Mouse (Mus musculus): ENCODE measurements around the gene Pde4b. TPM values are rescaled to one million over a fixed set of nuclear protein-coding genes. Genes with fewer than 3 reads are reported as not detected.

Pde4b gene
- polyA plus RNA-seq, 1 experiment from 2014 or later = 7.0 TPM

DNA sequence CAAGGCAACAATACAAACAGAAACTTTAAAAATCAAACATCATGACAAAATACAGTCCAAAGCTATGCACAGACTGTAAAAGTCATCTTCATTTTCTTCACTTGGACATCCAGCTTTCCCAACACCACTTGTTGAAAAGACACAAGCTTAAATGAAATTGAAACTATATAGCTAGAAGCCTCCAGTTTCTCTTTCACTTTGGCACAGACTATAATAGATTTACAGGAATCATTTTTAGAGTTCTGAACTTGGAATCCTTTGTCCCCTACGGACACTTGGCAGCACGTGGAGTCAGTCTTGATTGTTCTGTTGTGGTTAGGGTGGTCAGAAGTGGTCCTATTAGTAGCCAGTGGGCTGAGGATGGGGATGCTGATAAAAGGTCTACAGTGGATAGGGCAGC lies 191.6 kb downstream of the Pde4b start:
- Histone ChIP-seq H3K9ac (ENCODE audit: low read depth, low read length) (no peak overlapping the region), H3K27ac (ENCODE audit: low read depth, low read length) (no peak overlapping the region), H3K4me1 (replicated peaks; ENCODE audit: control insufficient read depth, insufficient read depth, low read length) (no peaks in the 10 kb centered on the region), H3K9me3 (ENCODE audit: control insufficient read depth, low read length) (no peaks in the 10 kb centered on the region), H3K4me2 (replicated peaks; ENCODE audit: low read depth, low read length) (no peak overlapping the region), H3K36me3 (ENCODE audit: control insufficient read depth, insufficient read depth, low read length) (no peaks in the 10 kb centered on the region), H3K4me3 (ENCODE audit: low read depth, low read length) (no peak overlapping the region), H3K27me3 (ENCODE audit: control insufficient read depth, insufficient read depth, low read length) (no peaks in the 10 kb centered on the region)
- ATAC-seq (ENCODE audit: low FRiP score) = no peak
- no peak for DNase-seq (ENCODE audit: low spot score)
- WGBS = 80% methylated on average over 2 of the region's 2 CpGs

DNA sequence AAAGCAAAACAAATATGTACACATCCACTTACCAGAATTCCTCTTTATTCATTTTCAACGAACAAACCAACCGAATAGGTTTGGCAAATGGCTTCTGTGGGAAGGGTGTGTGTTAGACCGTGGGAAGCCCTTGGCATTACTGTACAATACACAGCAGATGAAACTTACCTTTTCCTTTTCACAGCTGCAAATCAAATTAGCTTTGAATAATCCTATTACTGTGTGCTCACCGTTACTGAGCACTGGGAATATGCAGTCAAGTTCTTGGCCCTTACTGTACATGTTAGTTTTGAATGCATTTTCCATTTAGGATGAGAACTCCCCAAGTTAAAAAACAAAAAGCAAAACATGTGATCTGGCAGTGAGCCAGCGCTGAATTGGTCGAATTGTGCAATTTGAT lies 199.8 kb downstream of the Pde4b start:
- no peak for ATAC-seq (ENCODE audit: low FRiP score)
- Histone ChIP-seq H3K27ac (ENCODE audit: low read depth, low read length) (no peak overlapping the region), H3K4me2 (replicated peaks; ENCODE audit: low read depth, low read length) (no peak overlapping the region), H3K4me1 (replicated peaks; ENCODE audit: control insufficient read depth, insufficient read depth, low read length) (no peaks in the 10 kb centered on the region), H3K27me3 (ENCODE audit: control insufficient read depth, insufficient read depth, low read length) (no peaks in the 10 kb centered on the region), H3K9ac (ENCODE audit: low read depth, low read length) (no peak overlapping the region), H3K36me3 (ENCODE audit: control insufficient read depth, insufficient read depth, low read length) (no peaks in the 10 kb centered on the region), H3K4me3 (ENCODE audit: low read depth, low read length) (no peak overlapping the region), H3K9me3 (ENCODE audit: control insufficient read depth, low read length) (no peaks in the 10 kb centered on the region)
- no peak for DNase-seq (ENCODE audit: low spot score)
- WGBS = 85% methylated on average over 6 of the region's 6 CpGs

DNA sequence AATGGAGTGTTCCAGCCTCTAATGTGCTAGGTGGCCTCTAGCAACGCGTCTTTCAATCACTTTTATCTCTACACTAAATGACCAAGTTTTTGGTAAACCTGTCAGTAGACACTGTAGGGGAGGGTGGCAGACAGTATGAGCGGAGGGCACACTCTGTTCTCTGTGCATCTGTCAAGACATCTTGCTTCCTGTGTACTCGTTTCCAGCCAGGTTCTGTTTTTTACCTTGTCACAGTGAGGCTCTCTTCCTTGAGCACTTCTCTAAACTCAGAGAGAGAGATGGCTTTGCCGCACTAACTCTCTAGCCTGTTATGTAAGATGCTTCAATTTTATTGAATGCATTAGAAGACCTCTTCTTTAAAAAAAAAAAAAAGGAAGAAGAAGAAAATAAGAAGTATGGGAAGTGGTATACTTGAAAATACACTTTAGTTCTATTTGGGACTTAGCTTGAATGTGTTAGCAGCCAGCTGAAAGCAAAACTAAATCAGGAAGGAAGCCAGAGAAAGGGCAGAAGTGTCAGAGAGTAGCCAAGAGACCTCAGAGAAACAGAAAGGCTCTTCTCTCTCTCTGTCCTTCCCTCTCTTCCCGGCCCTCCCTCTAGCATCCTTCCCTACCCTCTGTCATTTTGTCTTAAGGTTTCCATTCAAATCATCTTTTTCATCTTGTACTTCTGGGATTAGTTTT lies 202.8 kb downstream of the Pde4b start:
- WGBS = 79% methylated on average over 6 of the region's 6 CpGs
- H3K36me3 ChIP-seq (ENCODE audit: control insufficient read depth, insufficient read depth, low read length) = no peaks in the 10 kb centered on the region

DNA sequence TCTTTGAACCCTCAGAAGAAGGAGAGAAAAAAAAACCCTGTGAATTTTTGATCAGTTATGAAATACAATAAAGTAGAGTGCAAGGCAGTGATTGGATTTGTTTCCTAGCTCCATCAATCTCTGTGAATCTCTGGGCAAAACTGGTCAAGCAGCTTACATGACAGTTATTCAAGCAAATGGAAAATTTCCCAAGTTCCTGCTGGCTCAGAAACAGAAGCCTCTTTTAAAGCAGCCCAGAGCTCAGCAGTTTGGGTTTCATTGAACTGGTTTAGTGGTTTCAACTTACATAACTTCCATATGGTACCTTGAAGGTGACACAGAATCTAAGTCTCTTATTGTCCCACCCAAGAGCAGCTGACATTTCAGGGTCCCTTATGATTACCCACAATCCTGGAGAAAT lies 210.2 kb downstream of the Pde4b start:
- Histone ChIP-seq H3K27ac (ENCODE audit: low read depth, low read length) (no peak overlapping the region), H3K36me3 (ENCODE audit: control insufficient read depth, insufficient read depth, low read length) (no peaks in the 10 kb centered on the region), H3K27me3 (ENCODE audit: control insufficient read depth, insufficient read depth, low read length) (no peaks in the 10 kb centered on the region), H3K4me2 (replicated peaks; ENCODE audit: low read depth, low read length) (no peak overlapping the region), H3K4me3 (ENCODE audit: low read depth, low read length) (no peak overlapping the region), H3K4me1 (replicated peaks; ENCODE audit: control insufficient read depth, insufficient read depth, low read length) (no peaks in the 10 kb centered on the region), H3K9ac (ENCODE audit: low read depth, low read length) (no peak overlapping the region), H3K9me3 (ENCODE audit: control insufficient read depth, low read length) (no peaks in the 10 kb centered on the region)
- DNase-seq (ENCODE audit: low spot score) (no peak), ATAC-seq (ENCODE audit: low FRiP score) (no peak)

More for the DNA sequence above, 202.8 kb downstream of the Pde4b start:
- DNase-seq (ENCODE audit: low spot score) = no peak
- Histone ChIP-seq H3K27ac (ENCODE audit: low read depth, low read length) (no peak overlapping the region), H3K4me3 (ENCODE audit: low read depth, low read length) (no peak overlapping the region), H3K9ac (ENCODE audit: low read depth, low read length) (no peak overlapping the region), H3K4me2 (replicated peaks; ENCODE audit: low read depth, low read length) (no peak overlapping the region), H3K9me3 (ENCODE audit: control insufficient read depth, low read length) (no peaks in the 10 kb centered on the region), H3K4me1 (replicated peaks; ENCODE audit: control insufficient read depth, insufficient read depth, low read length) (no peaks in the 10 kb centered on the region), H3K27me3 (ENCODE audit: control insufficient read depth, insufficient read depth, low read length) (no peaks in the 10 kb centered on the region)
- ATAC-seq (ENCODE audit: low FRiP score) = no peak

DNA sequence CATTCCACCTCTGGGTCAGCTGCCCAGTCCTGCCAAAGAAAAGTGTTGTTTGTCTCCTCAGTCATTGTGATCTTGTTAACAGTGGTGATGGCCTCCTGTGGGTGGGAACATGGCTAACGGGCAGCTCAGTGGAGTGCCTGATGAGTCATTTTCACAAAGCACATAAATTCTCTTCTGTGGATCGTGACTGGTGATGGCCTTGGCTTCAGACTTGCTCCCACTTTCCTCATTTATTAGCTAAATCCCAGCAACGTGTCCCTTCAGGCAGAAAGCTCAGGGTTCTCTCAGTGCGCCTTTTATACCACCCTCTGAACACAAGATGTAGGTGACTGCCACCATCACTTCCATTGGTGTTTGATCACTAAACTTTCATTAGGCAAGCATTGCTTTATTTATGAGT lies 215.2 kb downstream of the Pde4b start:
- Histone ChIP-seq H3K4me2 (replicated peaks; ENCODE audit: low read depth, low read length) (no peak overlapping the region), H3K27ac (ENCODE audit: low read depth, low read length) (no peak overlapping the region), H3K36me3 (ENCODE audit: control insufficient read depth, insufficient read depth, low read length) (no peaks in the 10 kb centered on the region), H3K4me3 (ENCODE audit: low read depth, low read length) (no peak overlapping the region), H3K4me1 (replicated peaks; ENCODE audit: control insufficient read depth, insufficient read depth, low read length) (no peaks in the 10 kb centered on the region), H3K27me3 (ENCODE audit: control insufficient read depth, insufficient read depth, low read length) (no peaks in the 10 kb centered on the region), H3K9me3 (ENCODE audit: control insufficient read depth, low read length) (no peaks in the 10 kb centered on the region), H3K9ac (ENCODE audit: low read depth, low read length) (no peak overlapping the region)
- DNase-seq (ENCODE audit: low spot score) = no peak
- no peak for ATAC-seq (ENCODE audit: low FRiP score)
- 72% methylated on average over 4 of the region's 4 CpGs for WGBS

DNA sequence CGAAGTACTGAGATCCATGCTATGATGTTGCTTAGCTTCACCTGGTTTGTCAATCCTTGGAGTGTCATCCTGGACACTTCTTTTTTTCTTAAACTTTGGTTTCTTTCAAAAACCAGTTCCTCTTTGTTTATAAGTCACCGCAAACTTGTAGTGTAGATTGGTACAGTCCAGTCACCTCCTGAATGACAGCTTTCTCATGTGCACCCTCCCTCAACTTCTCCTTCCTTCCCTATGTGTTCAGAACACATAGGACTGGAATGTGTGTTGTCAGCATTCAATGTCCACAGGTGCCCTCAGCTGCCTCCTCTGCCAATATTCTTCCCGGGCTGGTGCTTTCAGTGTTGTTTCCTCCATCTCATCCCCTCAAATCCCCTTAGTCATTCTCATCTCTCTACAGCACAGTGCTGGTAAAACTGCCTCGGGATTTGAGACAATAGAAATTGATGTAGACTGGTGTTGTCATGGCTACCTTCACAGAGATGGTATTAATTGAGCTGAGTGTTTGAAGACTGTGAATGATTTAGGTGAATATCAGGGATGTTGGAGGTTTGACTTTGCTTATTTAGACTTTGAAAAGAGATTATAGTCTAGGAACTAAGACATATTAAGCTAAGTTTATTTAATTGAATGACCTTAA lies 220.4 kb downstream of the Pde4b start:
- no peaks in the 10 kb centered on the region for H3K36me3 ChIP-seq (ENCODE audit: control insufficient read depth, insufficient read depth, low read length)
- H3K27ac ChIP-seq (ENCODE audit: low read depth, low read length) = no peak overlapping the region
- no peak overlapping the region for H3K4me3 ChIP-seq (ENCODE audit: low read depth, low read length)
- DNase-seq (ENCODE audit: low spot score) (no peak), ATAC-seq (ENCODE audit: low FRiP score) (no peak)
- H3K9me3 ChIP-seq (ENCODE audit: control insufficient read depth, low read length) = no peaks in the 10 kb centered on the region
- H3K9ac ChIP-seq (ENCODE audit: low read depth, low read length) = no peak overlapping the region
- H3K4me1 ChIP-seq (replicated peaks; ENCODE audit: control insufficient read depth, insufficient read depth, low read length) = no peaks in the 10 kb centered on the region
- 74% methylated on average over 4 of the region's 4 CpGs for WGBS
- H3K27me3 ChIP-seq (ENCODE audit: control insufficient read depth, insufficient read depth, low read length) = no peaks in the 10 kb centered on the region
- H3K4me2 ChIP-seq (replicated peaks; ENCODE audit: low read depth, low read length) = no peak overlapping the region

DNA sequence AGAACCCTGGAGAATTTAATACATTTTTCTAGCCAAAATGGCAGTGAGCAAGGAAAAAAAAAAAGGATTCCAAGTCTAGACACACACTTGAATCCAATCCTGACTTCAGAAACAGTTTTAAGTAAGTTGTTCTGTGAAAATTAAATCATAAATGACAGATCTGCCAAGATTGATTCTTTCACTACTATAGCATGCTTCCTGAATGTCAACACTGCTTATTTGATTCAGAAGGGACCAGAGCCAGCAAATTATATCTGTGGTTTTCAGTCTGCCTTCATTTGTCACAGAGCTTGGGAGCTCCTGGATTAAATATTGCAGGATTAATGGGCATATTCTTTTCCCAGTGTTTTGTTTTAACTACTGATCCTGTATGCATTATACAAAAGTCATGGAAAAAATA lies 223.3 kb downstream of the Pde4b start:
- no peak for ATAC-seq (ENCODE audit: low FRiP score)

DNA sequence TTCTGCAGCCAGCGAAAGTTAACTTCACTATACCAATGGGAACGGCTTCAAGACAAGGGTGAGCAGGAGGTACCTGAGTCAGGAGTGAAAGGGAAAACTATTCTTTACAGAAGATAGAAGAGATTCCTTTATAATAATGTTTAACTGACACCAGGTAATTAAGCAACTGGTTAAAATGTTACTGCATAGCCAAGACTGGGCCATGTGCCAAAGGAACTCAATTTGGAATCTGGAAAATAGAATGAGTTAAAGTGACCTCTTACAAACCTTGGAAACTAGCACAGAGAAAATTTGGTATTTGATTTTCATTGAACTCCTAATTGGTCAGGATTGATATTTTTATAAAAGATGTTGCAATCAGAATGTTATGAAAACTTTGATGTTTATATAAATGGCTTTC lies 228.7 kb downstream of the Pde4b start:
- no peaks in the 10 kb centered on the region for H3K4me1 ChIP-seq (replicated peaks; ENCODE audit: control insufficient read depth, insufficient read depth, low read length)
- no peak overlapping the region for H3K4me3 ChIP-seq (ENCODE audit: low read depth, low read length)
- no peak overlapping the region for H3K4me2 ChIP-seq (replicated peaks; ENCODE audit: low read depth, low read length)
- WGBS = 93% methylated on average over 2 of the region's 2 CpGs
- H3K27me3 ChIP-seq (ENCODE audit: control insufficient read depth, insufficient read depth, low read length) = no peaks in the 10 kb centered on the region
- ATAC-seq (ENCODE audit: low FRiP score) = no peak
- no peaks in the 10 kb centered on the region for H3K9me3 ChIP-seq (ENCODE audit: control insufficient read depth, low read length)
- no peak overlapping the region for H3K27ac ChIP-seq (ENCODE audit: low read depth, low read length)
- H3K9ac ChIP-seq (ENCODE audit: low read depth, low read length) = no peak overlapping the region
- no peaks in the 10 kb centered on the region for H3K36me3 ChIP-seq (ENCODE audit: control insufficient read depth, insufficient read depth, low read length)
- no peak for DNase-seq (ENCODE audit: low spot score)

More for the DNA sequence above, 223.3 kb downstream of the Pde4b start:
- no peaks in the 10 kb centered on the region for H3K9me3 ChIP-seq (ENCODE audit: control insufficient read depth, low read length)
- no peak overlapping the region for H3K27ac ChIP-seq (ENCODE audit: low read depth, low read length)
- no peak overlapping the region for H3K4me3 ChIP-seq (ENCODE audit: low read depth, low read length)
- no peaks in the 10 kb centered on the region for H3K27me3 ChIP-seq (ENCODE audit: control insufficient read depth, insufficient read depth, low read length)
- no peaks in the 10 kb centered on the region for H3K36me3 ChIP-seq (ENCODE audit: control insufficient read depth, insufficient read depth, low read length)
- no peak for DNase-seq (ENCODE audit: low spot score)
- H3K4me2 ChIP-seq (replicated peaks; ENCODE audit: low read depth, low read length) = no peak overlapping the region
- H3K9ac ChIP-seq (ENCODE audit: low read depth, low read length) = no peak overlapping the region
- no peaks in the 10 kb centered on the region for H3K4me1 ChIP-seq (replicated peaks; ENCODE audit: control insufficient read depth, insufficient read depth, low read length)

DNA sequence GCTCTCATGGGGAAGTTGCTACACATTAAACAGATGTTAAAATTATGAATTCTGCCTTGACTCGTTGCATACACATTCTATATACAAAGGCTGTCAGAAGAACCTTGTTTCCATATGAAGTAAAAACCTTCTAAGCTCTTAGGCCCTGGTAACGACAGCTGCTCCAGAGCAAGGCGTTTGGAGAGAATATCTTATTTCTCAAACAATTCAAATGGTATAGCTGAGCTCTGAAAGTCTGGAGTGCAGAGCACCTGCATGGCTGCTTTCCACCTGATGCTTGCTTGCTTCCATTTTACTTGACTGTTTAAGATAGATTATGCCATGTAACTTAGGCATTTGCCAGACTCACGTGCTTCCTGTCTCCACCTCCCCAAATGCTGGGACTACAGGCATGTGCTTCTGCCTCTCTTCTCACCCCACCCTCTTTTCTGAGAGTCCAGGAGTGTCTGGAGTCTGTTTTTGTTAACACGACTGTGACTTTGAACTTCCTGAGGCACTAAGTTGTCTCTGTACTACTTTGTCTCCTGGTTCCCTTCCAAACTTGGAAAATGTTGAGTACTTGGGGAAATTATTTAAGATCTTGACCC lies 229.4 kb downstream of the Pde4b start:
- H3K9me3 ChIP-seq (ENCODE audit: control insufficient read depth, low read length) = no peaks in the 10 kb centered on the region
- no peak overlapping the region for H3K27ac ChIP-seq (ENCODE audit: low read depth, low read length)
- H3K4me3 ChIP-seq (ENCODE audit: low read depth, low read length) = no peak overlapping the region
- no peak for ATAC-seq (ENCODE audit: low FRiP score)
- no peak overlapping the region for H3K4me2 ChIP-seq (replicated peaks; ENCODE audit: low read depth, low read length)
- no peaks in the 10 kb centered on the region for H3K36me3 ChIP-seq (ENCODE audit: control insufficient read depth, insufficient read depth, low read length)
- no peaks in the 10 kb centered on the region for H3K27me3 ChIP-seq (ENCODE audit: control insufficient read depth, insufficient read depth, low read length)
- H3K4me1 ChIP-seq (replicated peaks; ENCODE audit: control insufficient read depth, insufficient read depth, low read length) = no peaks in the 10 kb centered on the region
- no peak overlapping the region for H3K9ac ChIP-seq (ENCODE audit: low read depth, low read length)
- 84% methylated on average over 5 of the region's 5 CpGs for WGBS
- DNase-seq (ENCODE audit: low spot score) = no peak

Measured in hindbrain, embryonic 11.5 days (tissue).